Mouse (Mus musculus): Measurements from ENCODE around the gene Jakmip3. TPM values are rescaled to one million over a fixed set of nuclear protein-coding genes. Genes with fewer than 3 reads are reported as not detected.

Jakmip3 gene
- polyA plus RNA-seq, 1 experiment from 2014 or later = 1.5 TPM

GRCm38 (mm10) chr7:138909277-138910192 lies 31.0 kb upstream of the Jakmip3 start, which contains the start of gene Bnip3:
Bnip3 (minus strand) TSS chr7:138909519.
- WGBS = under 1% methylated on average over 61 of the region's 66 CpGs
- peak within 1 kb of the TSS; percentile 54; the same call in 1 of the 2 replicates for H3K27ac ChIP-seq (ENCODE audit: low read depth, low read length)
- ATAC-seq (ENCODE audit: low FRiP score) = peak; percentile 96

GRCm38 (mm10) chr7:138910193-138910562 lies 30.4 kb upstream of the Jakmip3 start:
- Histone ChIP-seq H3K27me3 (ENCODE audit: control insufficient read depth, insufficient read depth, low read length) (no peaks in the 10 kb centered on the region; the same call in 1 of the 2 replicates), H3K36me3 (ENCODE audit: control insufficient read depth, insufficient read depth, low read length) (no peaks in the 10 kb centered on the region), H3K27ac (ENCODE audit: low read depth, low read length) (no peak overlapping the region; the same call in 1 of the 2 replicates), H3K4me1 (replicated peaks; ENCODE audit: control insufficient read depth, insufficient read depth, low read length) (no peaks in the 10 kb centered on the region), H3K9ac (ENCODE audit: low read depth, low read length) (peak overlapping the region; percentile 84; the same call in 1 of the 2 replicates), H3K4me3 (ENCODE audit: low read depth, low read length) (peak overlapping the region; percentile 71), H3K4me2 (replicated peaks; ENCODE audit: low read depth, low read length) (peak overlapping the region; percentile 73), H3K9me3 (ENCODE audit: control insufficient read depth, low read length) (no peaks in the 10 kb centered on the region)
- DNase-seq (ENCODE audit: low spot score) (no peak), ATAC-seq (ENCODE audit: low FRiP score) (no peak)
- 27% methylated on average over 7 of the region's 7 CpGs for WGBS

More at GRCm38 (mm10) chr7:138909277-138910192, 31.0 kb upstream of the Jakmip3 start, which contains the start of gene Bnip3:
- Histone ChIP-seq H3K4me3 (ENCODE audit: low read depth, low read length) (peak within 1 kb of the TSS; percentile 71), H3K4me2 (replicated peaks; ENCODE audit: low read depth, low read length) (peak within 1 kb of the TSS; percentile 73), H3K36me3 (ENCODE audit: control insufficient read depth, insufficient read depth, low read length) (no peaks in the 10 kb centered on the region), H3K4me1 (replicated peaks; ENCODE audit: control insufficient read depth, insufficient read depth, low read length) (no peaks in the 10 kb centered on the region), H3K27me3 (ENCODE audit: control insufficient read depth, insufficient read depth, low read length) (no peaks in the 10 kb centered on the region; the same call in 1 of the 2 replicates), H3K9me3 (ENCODE audit: control insufficient read depth, low read length) (no peaks in the 10 kb centered on the region), H3K9ac (ENCODE audit: low read depth, low read length) (peak within 1 kb of the TSS; percentile 84)
- DNase-seq (ENCODE audit: low spot score) = peak; percentile 93

- Histone ChIP-seq H3K36me3 (ENCODE audit: control insufficient read depth, insufficient read depth, low read length) (no peaks in the 10 kb centered on the region), H3K4me2 (replicated peaks; ENCODE audit: low read depth, low read length) (no peak overlapping the region), H3K27me3 (ENCODE audit: control insufficient read depth, insufficient read depth, low read length) (no peaks in the 10 kb centered on the region; the same call in 1 of the 2 replicates), H3K4me1 (replicated peaks; ENCODE audit: control insufficient read depth, insufficient read depth, low read length) (no peaks in the 10 kb centered on the region), H3K9ac (ENCODE audit: low read depth, low read length) (no peak overlapping the region), H3K9me3 (ENCODE audit: control insufficient read depth, low read length) (no peaks in the 10 kb centered on the region), H3K4me3 (ENCODE audit: low read depth, low read length) (no peak overlapping the region), H3K27ac (ENCODE audit: low read depth, low read length) (no peak overlapping the region)
- no peak for DNase-seq (ENCODE audit: low spot score)
- WGBS = 87% methylated on average over 3 of the region's 3 CpGs
- ATAC-seq (ENCODE audit: low FRiP score) = no peak
Measured at GRCm38 (mm10) chr7:138913616-138914015, 26.9 kb upstream of the Jakmip3 start.

GRCm38 (mm10) chr7:138919156-138919944 lies 21.2 kb upstream of the Jakmip3 start:
- Histone ChIP-seq H3K4me2 (replicated peaks; ENCODE audit: low read depth, low read length) (peak overlapping the region; percentile 41), H3K9me3 (ENCODE audit: control insufficient read depth, low read length) (no peaks in the 10 kb centered on the region), H3K9ac (ENCODE audit: low read depth, low read length) (no peak overlapping the region), H3K4me3 (ENCODE audit: low read depth, low read length) (peak overlapping the region; percentile 4; the same call in 1 of the 2 replicates), H3K27ac (ENCODE audit: low read depth, low read length) (no peak overlapping the region), H3K36me3 (ENCODE audit: control insufficient read depth, insufficient read depth, low read length) (no peaks in the 10 kb centered on the region), H3K27me3 (ENCODE audit: control insufficient read depth, insufficient read depth, low read length) (no peaks in the 10 kb centered on the region), H3K4me1 (replicated peaks; ENCODE audit: control insufficient read depth, insufficient read depth, low read length) (no peaks in the 10 kb centered on the region)
- ATAC-seq (ENCODE audit: low FRiP score) (no peak), DNase-seq (ENCODE audit: low spot score) (peak; percentile 44)
- WGBS = 5% methylated on average over 26 of the region's 26 CpGs

GRCm38 (mm10) chr7:138921611-138922010 lies 18.9 kb upstream of the Jakmip3 start:
- Histone ChIP-seq H3K4me1 (replicated peaks; ENCODE audit: control insufficient read depth, insufficient read depth, low read length) (no peaks in the 10 kb centered on the region), H3K9ac (ENCODE audit: low read depth, low read length) (no peak overlapping the region), H3K27me3 (ENCODE audit: control insufficient read depth, insufficient read depth, low read length) (no peaks in the 10 kb centered on the region), H3K27ac (ENCODE audit: low read depth, low read length) (no peak overlapping the region), H3K36me3 (ENCODE audit: control insufficient read depth, insufficient read depth, low read length) (no peaks in the 10 kb centered on the region), H3K4me3 (ENCODE audit: low read depth, low read length) (no peak overlapping the region), H3K9me3 (ENCODE audit: control insufficient read depth, low read length) (no peaks in the 10 kb centered on the region), H3K4me2 (replicated peaks; ENCODE audit: low read depth, low read length) (no peak overlapping the region)
- no peak for DNase-seq (ENCODE audit: low spot score)
- no peak for ATAC-seq (ENCODE audit: low FRiP score)
- 92% methylated on average over 8 of the region's 8 CpGs for WGBS

- no peaks in the 10 kb centered on the region for H3K36me3 ChIP-seq (ENCODE audit: control insufficient read depth, insufficient read depth, low read length)
- H3K4me1 ChIP-seq (replicated peaks; ENCODE audit: control insufficient read depth, insufficient read depth, low read length) = no peaks in the 10 kb centered on the region
- WGBS = 11% methylated on average over 3 of the region's 3 CpGs
- no peaks in the 10 kb centered on the region for H3K9me3 ChIP-seq (ENCODE audit: control insufficient read depth, low read length)
- no peak overlapping the region for H3K27ac ChIP-seq (ENCODE audit: low read depth, low read length)
- no peaks in the 10 kb centered on the region for H3K27me3 ChIP-seq (ENCODE audit: control insufficient read depth, insufficient read depth, low read length)
- no peak overlapping the region for H3K4me3 ChIP-seq (ENCODE audit: low read depth, low read length)
- ATAC-seq (ENCODE audit: low FRiP score) = no peak
- no peak overlapping the region for H3K9ac ChIP-seq (ENCODE audit: low read depth, low read length)
- DNase-seq (ENCODE audit: low spot score) = peak; percentile 26
- no peak overlapping the region for H3K4me2 ChIP-seq (replicated peaks; ENCODE audit: low read depth, low read length)
Measured at GRCm38 (mm10) chr7:138923756-138924425, 16.6 kb upstream of the Jakmip3 start.

- no peak for DNase-seq (ENCODE audit: low spot score)
Measured at GRCm38 (mm10) chr7:138928456-138928855, 12.1 kb upstream of the Jakmip3 start.

GRCm38 (mm10) chr7:138934523-138934922 lies 6.0 kb upstream of the Jakmip3 start:
- DNase-seq (ENCODE audit: low spot score) (no peak), ATAC-seq (ENCODE audit: low FRiP score) (no peak)
- no peaks in the 10 kb centered on the region for H3K36me3 ChIP-seq (ENCODE audit: control insufficient read depth, insufficient read depth, low read length)
- WGBS = 93% methylated on average over 3 of the region's 3 CpGs
- H3K9ac ChIP-seq (ENCODE audit: low read depth, low read length) = no peak overlapping the region
- H3K27me3 ChIP-seq (ENCODE audit: control insufficient read depth, insufficient read depth, low read length) = peaks cover 8% of the 10 kb centered on the region
- no peak overlapping the region for H3K4me2 ChIP-seq (replicated peaks; ENCODE audit: low read depth, low read length)
- H3K27ac ChIP-seq (ENCODE audit: low read depth, low read length) = no peak overlapping the region
- H3K4me1 ChIP-seq (replicated peaks; ENCODE audit: control insufficient read depth, insufficient read depth, low read length) = no peaks in the 10 kb centered on the region
- no peak overlapping the region for H3K4me3 ChIP-seq (ENCODE audit: low read depth, low read length)
- no peaks in the 10 kb centered on the region for H3K9me3 ChIP-seq (ENCODE audit: control insufficient read depth, low read length)

More at GRCm38 (mm10) chr7:138928456-138928855, 12.1 kb upstream of the Jakmip3 start:
- no peak overlapping the region for H3K4me2 ChIP-seq (replicated peaks; ENCODE audit: low read depth, low read length)
- H3K9me3 ChIP-seq (ENCODE audit: control insufficient read depth, low read length) = no peaks in the 10 kb centered on the region
- no peaks in the 10 kb centered on the region for H3K4me1 ChIP-seq (replicated peaks; ENCODE audit: control insufficient read depth, insufficient read depth, low read length)
- WGBS = 88% methylated on average over 4 of the region's 4 CpGs
- H3K27me3 ChIP-seq (ENCODE audit: control insufficient read depth, insufficient read depth, low read length) = no peaks in the 10 kb centered on the region
- no peaks in the 10 kb centered on the region for H3K36me3 ChIP-seq (ENCODE audit: control insufficient read depth, insufficient read depth, low read length)
- ATAC-seq (ENCODE audit: low FRiP score) = no peak
- H3K9ac ChIP-seq (ENCODE audit: low read depth, low read length) = no peak overlapping the region
- no peak overlapping the region for H3K4me3 ChIP-seq (ENCODE audit: low read depth, low read length)
- H3K27ac ChIP-seq (ENCODE audit: low read depth, low read length) = no peak overlapping the region
